Mouse (Mus musculus) CH12.LX (cell line): ENCODE data around the gene Slc25a28. TPM values are rescaled to one million over a fixed set of nuclear protein-coding genes. Genes with fewer than 3 reads are reported as not detected.

Source experiments
- DNase-seq: peaks from one replicate; pipeline ENCODE4 v3.0.0-alpha.2; 2013; ENCODE audit errors: extremely low read depth
- H3K27ac ChIP-seq: 2 replicates; pipeline ENCODE4 v1.5.1; 2012; ENCODE audit warnings: low read depth, mild to moderate bottlenecking, control low read depth, moderate library complexity; ENCODE audit not compliant: insufficient read depth
- H3K27me3 ChIP-seq: replicated peaks from 2 replicates; pipeline ENCODE3; 2012; ENCODE audit warnings: inconsistent platforms
- H3K36me3 ChIP-seq, 2 experiments: replicated peaks in 1 of 2; 2 replicates each; pipeline versions ENCODE3 to v1.6.1; 2012; ENCODE audit warnings: inconsistent platforms in 1 of 2, low read length in 1 of 2, mild to moderate bottlenecking in 1 of 2, mixed read lengths in 1 of 2, moderate library complexity in 1 of 2; ENCODE audit not compliant: control insufficient read depth in 1 of 2, insufficient read depth in 1 of 2
- H3K4me1 ChIP-seq, 2 experiments: 2 replicates each; pipeline ENCODE4 v1.6.1; 2012; ENCODE audit warnings: inconsistent platforms in 1 of 2, moderate library complexity in 1 of 2; ENCODE audit not compliant: insufficient read depth in 2 of 2, control insufficient read depth in 1 of 2
- H3K4me2 ChIP-seq: 2 replicates; pipeline ENCODE4 v1.6.1; 2012; ENCODE audit warnings: low read depth, mild to moderate bottlenecking, control low read depth; ENCODE audit not compliant: poor library complexity, insufficient read depth, severe bottlenecking
- H3K4me3 ChIP-seq, 3 experiments: fragments of 150-350 bp in 1 of 3; sonication (generic) in 1 of 3; replicated peaks in 1 of 3; 2 replicates each; pipeline versions ENCODE3 to v1.5.1; 2011 to 2012; ENCODE audit warnings: low read depth in 2 of 3, low read length in 2 of 3, mild to moderate bottlenecking in 2 of 3, moderate library complexity in 2 of 3, control low read depth in 1 of 3, improper control_type of control experiment in 1 of 3, inconsistent platforms in 1 of 3, mixed read lengths in 1 of 3; ENCODE audit not compliant: poor library complexity in 1 of 3
- H3K79me2 ChIP-seq: replicated peaks from 2 replicates; pipeline ENCODE4 v1.6.1; 2012; ENCODE audit warnings: mild to moderate bottlenecking, moderate library complexity; ENCODE audit not compliant: control insufficient read depth, poor library complexity, insufficient read depth, severe bottlenecking; ENCODE audit errors: extremely low read depth
- H3K9ac ChIP-seq: 2 replicates; pipeline ENCODE4 v1.6.1; 2012; ENCODE audit warnings: low read depth, mild to moderate bottlenecking, control low read depth, moderate library complexity; ENCODE audit not compliant: insufficient read depth
- H3K9me3 ChIP-seq: replicated peaks from 2 replicates; pipeline ENCODE3; 2012; ENCODE audit warnings: low read length, inconsistent platforms, mixed read lengths
- BHLHE40 ChIP-seq: IDR thresholded peaks from 2 replicates; pipeline ENCODE4 v1.6.1; 2011; ENCODE audit warnings: mild to moderate bottlenecking, low read depth, low read length, improper control_type of control experiment
- CHD1 ChIP-seq: IDR thresholded peaks from 2 replicates; pipeline ENCODE4 v1.6.1; 2012; ENCODE audit warnings: low read depth, low read length, improper control_type of control experiment, inconsistent platforms
- CHD2 ChIP-seq: IDR thresholded peaks from 2 replicates; pipeline ENCODE4 v1.6.1; 2011; ENCODE audit warnings: low read length, improper control_type of control experiment
- CTCF ChIP-seq, 2 experiments: IDR thresholded peaks in 1 of 2; conservative IDR thresholded peaks in 1 of 2; 2 replicates each; pipeline ENCODE4 v1.5.1; 2011 to 2012; ENCODE audit warnings: low read depth in 2 of 2, low read length in 2 of 2, improper control_type of control experiment in 1 of 2, inconsistent platforms in 1 of 2, mild to moderate bottlenecking in 1 of 2, moderate library complexity in 1 of 2
- E2F4 ChIP-seq: IDR thresholded peaks from 2 replicates; pipeline ENCODE4 v1.6.1; 2011; ENCODE audit warnings: low read depth, low read length, improper control_type of control experiment; ENCODE audit not compliant: insufficient replicate concordance
- ELF1 ChIP-seq: IDR thresholded peaks from 2 replicates; pipeline ENCODE4 v1.6.1; 2014; ENCODE audit warnings: low read depth, mild to moderate bottlenecking, inconsistent platforms, low read length, improper control_type of control experiment
- EP300 ChIP-seq: IDR thresholded peaks from 2 replicates; pipeline ENCODE4 v1.6.1; 2011; ENCODE audit warnings: low read length, improper control_type of control experiment
- ETS1 ChIP-seq: conservative IDR thresholded peaks from 2 replicates; pipeline ENCODE4 v1.6.1; 2012; ENCODE audit warnings: low read depth, mild to moderate bottlenecking, inconsistent platforms, low read length, improper control_type of control experiment, moderate library complexity
- GABPA ChIP-seq: IDR thresholded peaks from 2 replicates; pipeline ENCODE4 v1.6.1; 2012; ENCODE audit warnings: low read depth, low read length, improper control_type of control experiment, inconsistent platforms; ENCODE audit not compliant: insufficient replicate concordance
- HCFC1 ChIP-seq: IDR thresholded peaks from 2 replicates; pipeline ENCODE4 v1.6.1; 2012; ENCODE audit warnings: low read depth, mild to moderate bottlenecking, inconsistent platforms, low read length, improper control_type of control experiment
- IRF4 ChIP-seq: IDR thresholded peaks from 2 replicates; pipeline ENCODE4 v1.6.1; 2014; ENCODE audit warnings: low read depth, mild to moderate bottlenecking, inconsistent platforms, low read length, improper control_type of control experiment
- JUN ChIP-seq: IDR thresholded peaks from 2 replicates; pipeline ENCODE4 v1.6.1; 2011; ENCODE audit warnings: low read depth, mild to moderate bottlenecking, low read length, improper control_type of control experiment, moderate library complexity; ENCODE audit not compliant: insufficient read depth
- JUND ChIP-seq: conservative IDR thresholded peaks from 2 replicates; pipeline ENCODE4 v1.6.1; 2011; ENCODE audit warnings: low read depth, low read length, improper control_type of control experiment
- KAT2A ChIP-seq: IDR thresholded peaks from 2 replicates; pipeline ENCODE4 v1.6.1; 2012; ENCODE audit warnings: low read length, improper control_type of control experiment, inconsistent platforms; ENCODE audit not compliant: insufficient replicate concordance
- MAFK ChIP-seq: IDR thresholded peaks from 2 replicates; pipeline ENCODE4 v1.6.1; 2011; ENCODE audit warnings: low read length, improper control_type of control experiment; ENCODE audit not compliant: insufficient replicate concordance
- MAX ChIP-seq: IDR thresholded peaks from 2 replicates; pipeline ENCODE4 v1.6.1; 2011; ENCODE audit warnings: low read length, improper control_type of control experiment
- MEF2A ChIP-seq: IDR thresholded peaks from 2 replicates; pipeline ENCODE4 v1.6.1; 2014; ENCODE audit warnings: low read depth, mild to moderate bottlenecking, inconsistent platforms, low read length, improper control_type of control experiment, borderline replicate concordance
- MXI1 ChIP-seq: IDR thresholded peaks from 2 replicates; pipeline ENCODE4 v1.6.1; 2011; ENCODE audit warnings: mild to moderate bottlenecking, low read depth, low read length, improper control_type of control experiment
- MYC ChIP-seq: IDR thresholded peaks from 2 replicates; pipeline ENCODE4 v1.6.1; 2011; ENCODE audit warnings: low read depth, mild to moderate bottlenecking, improper control_type of control experiment, low read length
- NELFE ChIP-seq: IDR thresholded peaks from 2 replicates; pipeline ENCODE4 v1.6.1; 2011; ENCODE audit warnings: low read depth, low read length, improper control_type of control experiment
- NRF1 ChIP-seq: IDR thresholded peaks from 2 replicates; pipeline ENCODE4 v1.6.1; 2014; ENCODE audit warnings: low read depth, mild to moderate bottlenecking, inconsistent platforms, low read length, improper control_type of control experiment, moderate library complexity
- PAX5 ChIP-seq: IDR thresholded peaks from 2 replicates; pipeline ENCODE4 v1.6.1; 2012; ENCODE audit warnings: low read length, inconsistent platforms, mixed read lengths
- POLR2A ChIP-seq: IDR thresholded peaks from 2 replicates; pipeline ENCODE4 v1.6.1; 2011; ENCODE audit warnings: low read depth, mild to moderate bottlenecking, improper control_type of control experiment, low read length
- POLR2AphosphoS2 ChIP-seq: IDR thresholded peaks from 2 replicates; pipeline ENCODE4 v1.6.1; 2011; ENCODE audit warnings: low read depth, low read length, improper control_type of control experiment
- RAD21 ChIP-seq: IDR thresholded peaks from 2 replicates; pipeline ENCODE4 v1.6.1; 2011; ENCODE audit warnings: low read depth, mild to moderate bottlenecking, low read length, improper control_type of control experiment, moderate library complexity
- RCOR1 ChIP-seq: conservative IDR thresholded peaks from 2 replicates; pipeline ENCODE4 v1.6.1; 2012; ENCODE audit warnings: low read depth, mild to moderate bottlenecking, inconsistent platforms, low read length, improper control_type of control experiment
- SIN3A ChIP-seq: IDR thresholded peaks from 2 replicates; pipeline ENCODE4 v1.6.1; 2012; ENCODE audit warnings: low read length, improper control_type of control experiment, inconsistent platforms
- SMC3 ChIP-seq: IDR thresholded peaks from 2 replicates; pipeline ENCODE4 v1.6.1; 2011; ENCODE audit warnings: low read depth, low read length, improper control_type of control experiment
- TBP ChIP-seq: conservative IDR thresholded peaks from 2 replicates; pipeline ENCODE4 v1.6.1; 2011; ENCODE audit warnings: low read depth, low read length, improper control_type of control experiment
- TCF12 ChIP-seq: IDR thresholded peaks from 2 replicates; pipeline ENCODE4 v1.6.1; 2014; ENCODE audit warnings: low read depth, mild to moderate bottlenecking, inconsistent platforms, low read length, improper control_type of control experiment
- UBTF ChIP-seq: IDR thresholded peaks from 2 replicates; pipeline ENCODE4 v1.6.1; 2012; ENCODE audit warnings: low read depth, mild to moderate bottlenecking, inconsistent platforms, low read length, improper control_type of control experiment, moderate library complexity
- USF1 ChIP-seq: IDR thresholded peaks from 2 replicates; pipeline ENCODE4 v1.6.1; 2014; ENCODE audit warnings: low read depth, mild to moderate bottlenecking, inconsistent platforms, low read length, improper control_type of control experiment
- USF2 ChIP-seq: conservative IDR thresholded peaks from 2 replicates; pipeline ENCODE4 v1.6.1; 2011; ENCODE audit warnings: low read depth, low read length, improper control_type of control experiment
- ZC3H11A ChIP-seq: IDR thresholded peaks from 2 replicates; pipeline ENCODE4 v1.6.1; 2012; ENCODE audit warnings: low read depth, mild to moderate bottlenecking, inconsistent platforms, low read length, improper control_type of control experiment
- ZKSCAN1 ChIP-seq: IDR thresholded peaks from 2 replicates; pipeline ENCODE4 v1.6.1; 2012; ENCODE audit warnings: low read depth, inconsistent platforms, low read length, improper control_type of control experiment, borderline replicate concordance
- ZMIZ1 ChIP-seq: IDR thresholded peaks from 2 replicates; pipeline ENCODE4 v1.6.1; 2012; ENCODE audit warnings: low read depth, mild to moderate bottlenecking, inconsistent platforms, low read length, improper control_type of control experiment
- ZNF384 ChIP-seq: IDR thresholded peaks from 2 replicates; pipeline ENCODE4 v1.6.1; 2012; ENCODE audit warnings: low read depth, low read length, improper control_type of control experiment, inconsistent platforms
- dilution Hi-C: fragments of 300-500 bp; cut with MboI; formaldehyde crosslinking; loops from 2 replicates; pipeline ENCODE4 v1.14.3; 2020; ENCODE audit warnings: low sequenced_read_pairs; ENCODE audit not compliant: extremely low pct_unique_long_range_greater_than_20kb, extremely low pct_ligation_motif_present
- in situ Hi-C: fragments of 300-500 bp; cut with MboI; formaldehyde crosslinking; loops from 3 replicates; pipeline ENCODE4 v1.14.3; 2019; ENCODE audit warnings: low sequenced_read_pairs, low pct_ligation_motif_present, low pct_unique_long_range_greater_than_20kb, mixed read lengths
- polyA plus RNA-seq: library from polyadenylated mRNA; unstranded; fragments of >175 nt; gene quantifications from 2 replicates; pipeline ENCODE4 v1.2.1, GENCODE M21; 2012; ENCODE audit warnings: low read depth; ENCODE audit not compliant: insufficient read length
- total RNA-seq, 2 experiments: library from RNA; depleted of rRNA; stranded (reverse); fragments of 300-350 nt in 1 of 2; fragments of >200 nt in 1 of 2; gene quantifications; 2 replicates each; pipeline ENCODE4 v1.2.3; 2012 to 2014

The Slc25a28 gene
- total RNA-seq (2012; rRNA removed) (33.0 and 35.2 TPM in 2 replicates), total RNA-seq (2014; rRNA removed) (37.8 and 41.5 TPM in 2 replicates), polyA plus RNA-seq (42.8 and 48.1 TPM in 2 replicates)

DNA sequence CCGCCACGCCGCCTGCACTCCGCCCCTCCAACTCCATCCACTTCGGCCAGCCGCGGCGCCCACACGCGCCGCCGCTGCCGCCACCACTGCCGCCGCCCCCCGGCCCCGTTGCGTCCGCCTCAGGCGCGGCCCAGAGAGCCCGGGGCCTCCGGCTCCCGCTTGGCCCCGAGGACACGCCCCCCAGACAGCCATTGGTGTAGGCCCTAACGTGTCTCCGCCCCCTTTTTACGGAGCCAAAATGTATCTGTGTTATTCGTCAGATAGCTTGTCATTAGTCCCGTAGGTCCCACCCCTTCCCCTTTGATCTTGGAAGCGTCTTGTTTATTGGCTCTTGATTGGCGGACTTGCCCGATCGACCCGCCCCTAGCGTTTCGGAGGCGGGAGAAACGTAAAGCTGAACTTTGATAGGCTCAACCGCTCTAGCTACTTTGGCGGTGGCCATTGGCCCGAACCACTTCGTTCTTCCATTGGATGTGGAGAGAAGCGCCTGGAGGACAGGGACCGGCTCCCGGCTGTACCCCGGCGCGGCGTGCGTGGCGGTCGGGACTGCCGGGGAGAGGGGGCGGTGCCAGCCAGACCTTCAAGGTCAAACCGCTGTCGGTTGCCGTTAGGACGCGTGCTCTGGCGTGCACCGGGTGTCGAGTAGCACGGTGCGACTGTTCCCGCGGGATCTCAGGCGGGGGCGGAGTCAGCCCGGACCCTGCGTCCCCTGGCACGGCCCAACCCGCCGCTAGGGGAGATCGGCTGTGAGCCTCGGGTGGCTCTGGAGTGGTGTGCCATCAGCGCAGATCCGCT lies at the start of gene Slc25a28:
Gene Slc25a28 (minus strand): TSS at position 152 of the 795 bp plus-strand sequence.
- Histone ChIP-seq H3K27me3 (no peaks in the 10 kb centered on the region), H3K9ac (peak within 1 kb of the TSS; percentile 84), H3K9me3 (no peaks in the 10 kb centered on the region), H3K4me3 (peak within 1 kb of the TSS; percentile 84 to 99 (median 92)), H3K27ac (peak within 1 kb of the TSS; percentile 88), H3K36me3 (peaks cover 0 to 19% of the 10 kb centered on the region in 2 experiments), H3K4me2 (peak within 1 kb of the TSS; percentile 89), H3K79me2 (peaks cover 17% of the 10 kb centered on the region), H3K4me1 (peaks cover 6 to 45% of the 10 kb centered on the region in 2 experiments)
- in situ Hi-C loops (loop anchor here (5.0 kb wide), 2 partner anchors 37 to 77 kb away; partner anchors contain the start of genes Cox15 and Cutc), dilution Hi-C loops (no loop called here)
- DNase-seq, result peak; percentile 100
- TF ChIP-seq POLR2A, result peak; percentile 92
- 0 out of 2 replicates have a peak, but pooled peaks have one; percentile 56 for TF ChIP-seq KAT2A
- peak; percentile 82; the same call in 1 of the 2 replicates for TF ChIP-seq MXI1
- TF ChIP-seq MAX, result peak; percentile 94
- peak; percentile 67 for TF ChIP-seq BHLHE40
- TF ChIP-seq TBP, result peak; percentile 76
- TF ChIP-seq SMC3, result no peak
- no peak for TF ChIP-seq USF2
- no peak for TF ChIP-seq PAX5
- 0 out of 2 replicates have a peak, but pooled peaks have one; percentile 25 for TF ChIP-seq MEF2A
- no peak for TF ChIP-seq ZKSCAN1
- TF ChIP-seq IRF4, result peak; percentile 40
- TF ChIP-seq TCF12, result peak; percentile 72
- TF ChIP-seq USF1, result no peak
- TF ChIP-seq ELF1, result peak; percentile 72
- peak; percentile 82 for TF ChIP-seq CHD2
- no peak for TF ChIP-seq JUND
- peak; percentile 97 for TF ChIP-seq NELFE
- peak; percentile 81; the same call in 1 of the 2 replicates for TF ChIP-seq POLR2AphosphoS2
- TF ChIP-seq ZMIZ1, result peak; percentile 81
- peak; percentile 38; the same call in 1 of the 2 replicates for TF ChIP-seq E2F4
- TF ChIP-seq CTCF (conservative IDR thresholded peaks at IDR 0.05 in 1 of 2, IDR thresholded peaks at IDR 0.05 in 1 of 2; ENCODE audit: low read depth in 2 of 2, low read length in 2 of 2), result peak; percentile 6 to 61; a peak in 2 of 4 replicates
- no peak for TF ChIP-seq JUN
- 0 out of 2 replicates have a peak, but pooled peaks have one; percentile 64 for TF ChIP-seq RCOR1
- TF ChIP-seq RAD21, result peak; percentile 15
- no peak for TF ChIP-seq ETS1
- peak; percentile 44 for TF ChIP-seq NRF1
- TF ChIP-seq GABPA, result no peak
- TF ChIP-seq ZNF384, result no peak
- peak; percentile 68; the same call in 1 of the 2 replicates for TF ChIP-seq MYC
- TF ChIP-seq UBTF, result no peak; the same call in 1 of the 2 replicates
- TF ChIP-seq ZC3H11A, result no peak
- no peak for TF ChIP-seq MAFK
- no peak for TF ChIP-seq EP300
- no peak for TF ChIP-seq CHD1
- peak; percentile 70 for TF ChIP-seq HCFC1
- TF ChIP-seq SIN3A, result peak; percentile 54
